Comparison of ENCODE assay signal across 8 mouse cellular contexts in genomic region chr16:8636867-8637216, GRCm38 (mm10). TPM values are rescaled to one million over a fixed set of nuclear protein-coding genes. Genes with fewer than 3 reads are reported as not detected.
DNase-seq lines count a peak whose midpoint lies in the region; ATAC-seq and TF ChIP-seq lines count a peak whose summit lies in the region.

No protein-coding gene starts in this region.

- H3K4me3 ChIP-seq in gastrocnemius, adult 2 months, result peak overlapping the region; percentile 79
- H3K4me3 ChIP-seq in liver, adult 2 months (ENCODE audit: insufficient read depth, low read depth, low read length), result peak overlapping the region; percentile 93

- no peaks in the 10 kb centered on the region for H3K27me3 ChIP-seq in liver, adult 2 months (ENCODE audit: control insufficient read depth, insufficient read depth, low read length)

- H3K9ac ChIP-seq in liver, adult 2 months (ENCODE audit: low read depth, low read length), result peak overlapping the region; percentile 95

- intact Hi-C loops in gastrocnemius, adult 2 months (cut with DNase I), result no loop called here
- intact Hi-C loops in gastrocnemius, postnatal 14 days (cut with DNase I; ENCODE audit: low total_unique reads), result no loop called here

- peaks cover 20% of the 10 kb centered on the region for H3K79me2 ChIP-seq in liver, adult 2 months (ENCODE audit: control insufficient read depth, insufficient read depth, low read length)

- TF ChIP-seq CTCF in gastrocnemius, adult 2 months (IDR thresholded peaks at IDR 0.05), result no peak
- no peak for TF ChIP-seq CTCF in liver, adult 2 months (IDR thresholded peaks at IDR 0.05; ENCODE audit: low read depth, low read length)

- H3K4me1 ChIP-seq in liver, adult 2 months (ENCODE audit: control insufficient read depth, insufficient read depth, low read length), result peaks cover 11% of the 10 kb centered on the region

- H3K36me3 ChIP-seq in liver, adult 2 months (ENCODE audit: control insufficient read depth, insufficient read depth, low read length), result no peaks in the 10 kb centered on the region; the same call in 1 of the 2 replicates

- 0 out of 2 replicates have a peak, but pooled peaks have one; percentile 14 for ATAC-seq in neutrophil, adult 5-6 weeks (ENCODE audit: extremely low read depth, insufficient number of reproducible peaks, low FRiP score, poor library complexity, severe bottlenecking)

- DNase-seq in gastrocnemius, adult 2 months, result no peak
- no peak for DNase-seq in gastrocnemius, postnatal 25 days
- peak; percentile 31 for DNase-seq in urinary bladder, postnatal 25 days (ENCODE audit: low spot score)
- DNase-seq in urinary bladder, postnatal 14 days (ENCODE audit: low spot score), result no peak
- no peak for DNase-seq in liver, adult 2 months (ENCODE audit: extremely low read depth, low read depth, low spot score)
- DNase-seq in adrenal gland, postnatal 36 days, result no peak
- DNase-seq in gastrocnemius, postnatal 14 days, result no peak

- no peak for TF ChIP-seq POLR2A in liver, adult 2 months (IDR thresholded peaks at IDR 0.05; ENCODE audit: extremely low read depth, insufficient read depth, low read length)

- WGBS in liver, adult 2 months, result under 1% methylated on average over 13 of the region's 13 CpGs

- H3K27ac ChIP-seq in gastrocnemius, adult 2 months, result peak overlapping the region; percentile 91
- peak overlapping the region; percentile 87 for H3K27ac ChIP-seq in liver, adult 2 months (replicated peaks; ENCODE audit: insufficient read depth, low read depth, low read length)

RNA-seq across cellular contexts. Expression of gene Pmm2, which starts 0.6 kb away (rescaled TPM):
- 10 to 100 TPM; 14.9 to 24.0 TPM for total RNA-seq in gastrocnemius, adult 2 months (2021)
- 10 to 100 TPM; 20.3 to 20.6 TPM for total RNA-seq in gastrocnemius, postnatal 25 days (2021)
- 27.9 and 30.5 TPM in 2 replicates for total RNA-seq in liver, adult 2 months (2014; rRNA removed)
- 54.9 and 65.2 TPM in 2 replicates for polyA plus RNA-seq in liver, adult 2 months (2012; rRNA removed)
- total RNA-seq in neutrophil, adult 5-6 weeks (2017), result 55.2 and 58.0 TPM in 2 replicates
- 10 to 100 TPM; 44.2 to 50.2 TPM for total RNA-seq in adrenal gland, postnatal 36 days (2021)
- 10 to 100 TPM; 19.3 to 22.6 TPM for total RNA-seq in gastrocnemius, postnatal 14 days (2021)

RNA-seq across cellular contexts. Expression of gene Tmem186, which starts 0.7 kb away (rescaled TPM):
- total RNA-seq in gastrocnemius, adult 2 months (2021), result 10 to 100 TPM; 12.4 to 12.9 TPM
- 10 to 100 TPM in 1 of 2 experiments, 1 to 10 TPM in 1; 9.0 to 10.7 TPM for total RNA-seq in gastrocnemius, postnatal 25 days (2021)
- 6.5 and 7.0 TPM in 2 replicates for total RNA-seq in liver, adult 2 months (2014; rRNA removed)
- 8.0 and 8.7 TPM in 2 replicates for polyA plus RNA-seq in liver, adult 2 months (2012; rRNA removed)
- 11.6 and 13.3 TPM in 2 replicates for total RNA-seq in neutrophil, adult 5-6 weeks (2017)
- 10 to 100 TPM; 17.1 to 21.1 TPM for total RNA-seq in adrenal gland, postnatal 36 days (2021)
- total RNA-seq in gastrocnemius, postnatal 14 days (2021), result 10 to 100 TPM in 1 of 2 experiments, 1 to 10 TPM in 1; 9.2 to 10.4 TPM

RNA-seq across cellular contexts. Expression of gene Carhsp1, which starts 35.1 kb away (rescaled TPM):
- 1 to 10 TPM; 5.8 to 8.7 TPM for total RNA-seq in gastrocnemius, adult 2 months (2021)
- total RNA-seq in gastrocnemius, postnatal 25 days (2021), result 10 to 100 TPM in 1 of 2 experiments, 1 to 10 TPM in 1; 8.6 to 10.5 TPM
- 55.6 and 57.5 TPM in 2 replicates for total RNA-seq in liver, adult 2 months (2014; rRNA removed)
- polyA plus RNA-seq in liver, adult 2 months (2012; rRNA removed), result 125 and 126 TPM in 2 replicates
- 75.4 and 77.4 TPM in 2 replicates for total RNA-seq in neutrophil, adult 5-6 weeks (2017)
- 100 to 1,000 TPM in 1 of 2 experiments, 10 to 100 TPM in 1; 50.0 to 107 TPM for total RNA-seq in adrenal gland, postnatal 36 days (2021)
- total RNA-seq in gastrocnemius, postnatal 14 days (2021), result 10 to 100 TPM; 12.7 to 13.2 TPM

RNA-seq across cellular contexts. Expression of gene Gm5767, which starts 43.7 kb away (rescaled TPM):
- total RNA-seq in gastrocnemius, adult 2 months (2021), result not detected
- not detected for total RNA-seq in gastrocnemius, postnatal 25 days (2021)
- not detected in 2 replicates for total RNA-seq in liver, adult 2 months (2014; rRNA removed)
- polyA plus RNA-seq in liver, adult 2 months (2012; rRNA removed), result 0.62 and 0.90 TPM in 2 replicates
- total RNA-seq in neutrophil, adult 5-6 weeks (2017), result not detected in 2 replicates
- total RNA-seq in adrenal gland, postnatal 36 days (2021), result not detected
- total RNA-seq in gastrocnemius, postnatal 14 days (2021), result not detected
